Mouse (Mus musculus) G1E (cell line): ENCODE results near the gene Stag1. TPM values are rescaled to one million over a fixed set of nuclear protein-coding genes. Genes with fewer than 3 reads are reported as not detected.

ENCODE experiments used
- ATAC-seq: 2 replicates; pipeline ENCODE4 v1.8.0; 2016; ENCODE audit warnings: mild to moderate bottlenecking; ENCODE audit not compliant: insufficient number of reproducible peaks, poor library complexity, low FRiP score, severe bottlenecking; ENCODE audit errors: extremely low read depth
- DNase-seq: peaks from one replicate; pipeline ENCODE4 v3.0.0; 2012; ENCODE audit warnings: low spot score
- H3K27me3 ChIP-seq: 2 replicates; pipeline ENCODE4 v1.6.1; 2012; ENCODE audit warnings: mild to moderate bottlenecking, low read length, inconsistent platforms; ENCODE audit not compliant: insufficient read depth
- H3K36me3 ChIP-seq: replicated peaks from 2 replicates; pipeline ENCODE3; 2012; ENCODE audit warnings: mild to moderate bottlenecking, inconsistent platforms
- H3K4me1 ChIP-seq: 2 replicates; pipeline ENCODE4 v1.6.1; 2012; ENCODE audit warnings: low read depth, low read length, inconsistent platforms, mixed read lengths; ENCODE audit not compliant: insufficient read depth
- H3K4me3 ChIP-seq: 2 replicates; pipeline ENCODE4 v1.5.1; 2012; ENCODE audit warnings: low read depth, mild to moderate bottlenecking, inconsistent platforms, low read length, moderate library complexity, mixed read lengths
- H3K9me3 ChIP-seq: replicated peaks from 2 replicates; pipeline ENCODE4 v1.6.1; 2012; ENCODE audit warnings: inconsistent platforms
- CTCF ChIP-seq: IDR thresholded peaks from 2 replicates; pipeline ENCODE4 v1.5.1; 2012; ENCODE audit warnings: low read depth, low read length, inconsistent platforms, mixed read lengths
- GATA1 ChIP-seq: IDR thresholded peaks from 2 replicates; pipeline ENCODE4 v1.6.1; 2012; ENCODE audit warnings: borderline replicate concordance, low read length, inconsistent platforms, mixed read lengths
- GATA2 ChIP-seq: IDR thresholded peaks from 2 replicates; pipeline ENCODE4 v1.6.1; 2012; ENCODE audit warnings: low read depth, low read length, inconsistent platforms, borderline replicate concordance
- POLR2AphosphoS5 ChIP-seq: IDR thresholded peaks from 2 replicates; pipeline ENCODE4 v1.6.1; 2012; ENCODE audit warnings: low read depth, low read length, inconsistent platforms; ENCODE audit not compliant: insufficient replicate concordance
- TAL1 ChIP-seq: conservative IDR thresholded peaks from 2 replicates; pipeline ENCODE4 v1.6.1; 2012; ENCODE audit warnings: low read depth, low read length, inconsistent platforms, mixed read lengths
- polyA plus RNA-seq: library from polyadenylated mRNA; stranded (reverse); fragments of >175 nt; gene quantifications from 2 replicates; pipeline ENCODE4 v1.2.3, GENCODE M21; 2012
- total RNA-seq, 2 experiments: library from RNA; stranded (forward) in 1 of 2; stranded (reverse) in 1 of 2; fragments of 200-1000 nt in 1 of 2; fragments of >200 nt in 1 of 2; fragmentation: Nextera tagmentation in 1 of 2; gene quantifications; 2 replicates each; pipeline ENCODE4 v1.2.3; 2014 to 2017

The Stag1 gene
- total and polyA plus RNA-seq, 3 experiments, result 2.9 to 75.4 (median 71.5) TPM

- ATAC-seq (no peak), DNase-seq (no peak)
- no peaks in the 10 kb centered on the region for H3K4me1 ChIP-seq
- H3K27me3 ChIP-seq, result peaks cover 10% of the 10 kb centered on the region
- no peak overlapping the region for H3K4me3 ChIP-seq
- no peaks in the 10 kb centered on the region for H3K36me3 ChIP-seq
- TF ChIP-seq CTCF (no peak), GATA1 (no peak), TAL1 (no peak), GATA2 (no peak), POLR2AphosphoS5 (no peak)
- H3K9me3 ChIP-seq, result peaks cover 7% of the 10 kb centered on the region
Observed at GRCm38 (mm10) chr9:100569798-100570625, 27.6 kb upstream of the Stag1 start.

GRCm38 (mm10) chr9:100570626-100571233, 26.9 kb upstream of the Stag1 start, which contains the start of gene Slc35g2:
Gene Slc35g2, minus strand, starts transcription at chr9:100571090.
- Histone ChIP-seq H3K4me3 (no peak within 1 kb of the TSS; the same call in 1 of the 2 replicates), H3K4me1 (no peaks in the 10 kb centered on the region), H3K27me3 (peaks cover 10% of the 10 kb centered on the region), H3K36me3 (no peaks in the 10 kb centered on the region), H3K9me3 (peaks cover 7% of the 10 kb centered on the region)
- TF ChIP-seq TAL1, result no peak
- no peak for TF ChIP-seq CTCF
- TF ChIP-seq GATA1, result no peak
- TF ChIP-seq GATA2, result no peak
- TF ChIP-seq POLR2AphosphoS5, result no peak
- ATAC-seq (no peak), DNase-seq (no peak)

- Histone ChIP-seq H3K4me3 (no peak overlapping the region), H3K4me1 (no peaks in the 10 kb centered on the region), H3K27me3 (peaks cover 6% of the 10 kb centered on the region), H3K9me3 (peaks cover 7% of the 10 kb centered on the region), H3K36me3 (no peaks in the 10 kb centered on the region)
- no peak for TF ChIP-seq GATA2
- TF ChIP-seq GATA1, result no peak
- TF ChIP-seq CTCF, result no peak
- no peak for TF ChIP-seq TAL1
- no peak for TF ChIP-seq POLR2AphosphoS5
- ATAC-seq (no peak), DNase-seq (no peak)
Observed at GRCm38 (mm10) chr9:100571511-100571910, 26.1 kb upstream of the Stag1 start.

- TF ChIP-seq GATA2, result no peak
- no peak for TF ChIP-seq CTCF
- TF ChIP-seq TAL1, result no peak
- TF ChIP-seq POLR2AphosphoS5, result no peak
- no peak for TF ChIP-seq GATA1
- DNase-seq (no peak), ATAC-seq (no peak)
- Histone ChIP-seq H3K9me3 (peaks cover 7% of the 10 kb centered on the region), H3K36me3 (no peaks in the 10 kb centered on the region), H3K27me3 (peaks cover 5% of the 10 kb centered on the region; the same call in 1 of the 2 replicates), H3K4me3 (no peak overlapping the region), H3K4me1 (peaks cover 3% of the 10 kb centered on the region; the same call in 1 of the 2 replicates)
Observed at GRCm38 (mm10) chr9:100573300-100573699, 24.3 kb upstream of the Stag1 start.

GRCm38 (mm10) chr9:100573942-100574341, 23.7 kb upstream of the Stag1 start:
- Histone ChIP-seq H3K27me3 (peaks cover 7% of the 10 kb centered on the region; the same call in 1 of the 2 replicates), H3K4me1 (peaks cover 3% of the 10 kb centered on the region; the same call in 1 of the 2 replicates), H3K4me3 (no peak overlapping the region), H3K9me3 (peaks cover 7% of the 10 kb centered on the region), H3K36me3 (no peaks in the 10 kb centered on the region)
- ATAC-seq (no peak), DNase-seq (no peak)
- TF ChIP-seq GATA1 (no peak), GATA2 (no peak), TAL1 (no peak), POLR2AphosphoS5 (no peak), CTCF (no peak)

- DNase-seq (no peak), ATAC-seq (no peak)
- peaks cover 30% of the 10 kb centered on the region for H3K4me1 ChIP-seq
- H3K4me3 ChIP-seq, result no peak overlapping the region
- H3K36me3 ChIP-seq, result no peaks in the 10 kb centered on the region
- 0 out of 2 replicates have a peak, but pooled peaks cover 5% of the 10 kb centered on the region for H3K27me3 ChIP-seq
- TF ChIP-seq CTCF, result no peak
- H3K9me3 ChIP-seq, result no peaks in the 10 kb centered on the region
Observed at GRCm38 (mm10) chr9:100580196-100580740, 17.3 kb upstream of the Stag1 start.
